17 mouse cellular contexts compared by ENCODE assay signal in genomic region chr12:80785597-80785996, GRCm38 (mm10). TPM values are rescaled to one million over a fixed set of nuclear protein-coding genes. Genes with fewer than 3 reads are reported as not detected.
"Had no signal": no experiment of that assay in that cellular context is flagged by ENCODE, and none has a peak within 500 bp of the region (broad histone marks: within the 10 kb centered on the region; RNA-seq: fewer than 3 reads in every experiment).

No protein-coding gene starts in this region.

- H3K9ac ChIP-seq: limb, embryonic 13.5 days; lung, embryonic 14.5 days had no signal

- H3K4me2 ChIP-seq: limb, embryonic 13.5 days; lung, embryonic 14.5 days; midbrain, embryonic 11.5 days had no signal

- H3K9me3 ChIP-seq: limb, embryonic 10.5 days; limb, embryonic 13.5 days had no signal

- H3K27ac ChIP-seq: limb, embryonic 10.5 days; limb, embryonic 13.5 days had no signal

- H3K36me3 ChIP-seq: limb, embryonic 10.5 days; limb, embryonic 13.5 days had no signal

- ATAC-seq: intestine, embryonic 16.5 days; lung, postnatal 0 days had no signal

- H3K4me3 ChIP-seq: limb, embryonic 10.5 days; limb, embryonic 13.5 days had no signal

- H3K27me3 ChIP-seq: limb, embryonic 13.5 days had no signal

- DNase-seq: kidney, adult 18-20 months; kidney, adult 9 months; kidney, postnatal 14 days; kidney, postnatal 4 days; lung, embryonic 14.5 days; midbrain, embryonic 14.5 days; thymus, adult 18-20 months; thymus, postnatal 14 days; thymus, postnatal 4 days had no signal

RNA-seq across cellular contexts. Expression of gene Ccdc177, which starts 25.1 kb away (rescaled TPM):
- total RNA-seq: liver, adult 2 months; megakaryocyte-erythroid progenitor cell, adult 5-6 weeks had no signal
- polyA plus RNA-seq: liver, adult 2 months; spleen, adult 2 months had no signal
